Mouse (Mus musculus) kidney, adult 2 months (tissue): ENCODE results near the gene Gm20773. TPM values are rescaled to one million over a fixed set of nuclear protein-coding genes. Genes with fewer than 3 reads are reported as not detected.
"Not testable (repeated sequence)": the region's sequence is repeated elsewhere in the genome, so short reads cannot be mapped to it uniquely, and the experiment has no call there.

Experiments
- DNase-seq: peaks from one replicate; pipeline ENCODE4 v3.0.0; 2021
- H3K27ac ChIP-seq: fragments of 200-500 bp; 2 replicates; pipeline ENCODE4 v1.5.1; 2012; ENCODE audit warnings: low read depth, low read length, control low read depth, inconsistent platforms; ENCODE audit not compliant: insufficient read depth
- H3K27me3 ChIP-seq: fragments of 200-500 bp; replicated peaks from 2 replicates; pipeline ENCODE4 v1.6.1; 2012; ENCODE audit warnings: mild to moderate bottlenecking, moderate library complexity, low read length, inconsistent platforms; ENCODE audit not compliant: control insufficient read depth, insufficient read depth
- H3K36me3 ChIP-seq: fragments of 200-500 bp; 2 replicates; pipeline ENCODE4 v1.6.1; 2012; ENCODE audit warnings: mild to moderate bottlenecking, moderate library complexity, low read length, inconsistent platforms; ENCODE audit not compliant: control insufficient read depth, insufficient read depth
- H3K4me1 ChIP-seq: fragments of 200-500 bp; 2 replicates; pipeline ENCODE4 v1.6.1; 2011; ENCODE audit warnings: low read length; ENCODE audit not compliant: control insufficient read depth, insufficient read depth
- H3K4me3 ChIP-seq: fragments of 200-500 bp; 2 replicates; pipeline ENCODE4 v1.5.1; 2011; ENCODE audit warnings: mild to moderate bottlenecking, low read depth, low read length, control low read depth; ENCODE audit not compliant: insufficient read depth
- WGBS: fragments of 180-500 bp; shearing (Covaris S2); methylation state at CpG from one replicate; pipeline ENCODE4 v1.1.7; 2018; 5-methylcytosine and 5-hydroxymethylcytosine counted together
- polyA plus RNA-seq: library from polyadenylated mRNA; depleted of rRNA; stranded (reverse); fragments of >200 nt; gene quantifications from 2 replicates; pipeline ENCODE4 v1.2.3, GENCODE M21; 2012; rRNA removed

Gm20773 gene
- not detected in 2 replicates for polyA plus RNA-seq

GRCm38 (mm10) chrY:13493726-13494125, at the start of gene Gm20773:
Gene Gm20773 (plus strand): TSS chrY:13494026.
- not testable (repeated sequence) for H3K36me3 ChIP-seq, H3K4me3 ChIP-seq, H3K4me1 ChIP-seq, H3K27ac ChIP-seq, H3K27me3 ChIP-seq, DNase-seq
- no CpG with 5 or more reads among the region's 1 CpGs for WGBS

GRCm38 (mm10) chrY:13465479-13465878, 28.3 kb upstream of the Gm20773 start, which contains the start of gene Gm21866:
Gene Gm21866 (minus strand): TSS chrY:13465579.
- H3K27me3 ChIP-seq, DNase-seq, H3K4me1 ChIP-seq, H3K4me3 ChIP-seq, H3K27ac ChIP-seq, H3K36me3 ChIP-seq: not testable (repeated sequence)
- 68% methylated on average over 2 of the region's 3 CpGs for WGBS

Other genes with a start within 250 kb of the Gm20773 start
- not detected in 2 replicates for gene Gm21440, start 241.6 kb upstream of the Gm20773 start, polyA plus RNA-seq
- not detected in 2 replicates for gene Gm21454, start 241.6 kb upstream of the Gm20773 start, polyA plus RNA-seq
- gene Gm21725, start 145.0 kb upstream of the Gm20773 start, polyA plus RNA-seq = not detected in 2 replicates
- gene Gm21866, start 28.4 kb upstream of the Gm20773 start, polyA plus RNA-seq = not detected in 2 replicates